Comparison of ENCODE assay signal across 15 mouse cellular contexts in the genomic region with DNA sequence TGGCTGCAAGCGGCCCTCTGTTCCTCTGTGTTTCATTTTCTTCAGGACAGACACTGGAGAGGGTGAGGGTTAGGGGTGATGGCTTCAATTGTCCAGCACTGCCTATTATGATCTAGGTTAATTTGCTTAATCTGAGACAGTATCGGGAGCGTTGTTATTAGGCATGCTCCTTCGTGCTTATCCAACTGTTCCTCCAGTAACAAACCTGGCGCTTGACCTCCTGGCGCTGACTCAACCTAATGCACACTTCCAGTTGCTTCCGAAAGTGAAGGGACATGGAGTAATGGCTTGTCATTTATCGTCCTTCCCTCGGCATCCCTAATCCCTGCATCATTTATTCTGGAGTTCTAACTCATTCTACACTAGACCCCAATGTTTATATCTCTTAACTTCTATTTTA. TPM values are rescaled to one million over a fixed set of nuclear protein-coding genes. Genes with fewer than 3 reads are reported as not detected.
"Had no signal": no experiment of that assay in that cellular context is flagged by ENCODE, and none has a peak within 500 bp of the region (broad histone marks: within the 10 kb centered on the region; RNA-seq: fewer than 3 reads in every experiment).

No protein-coding gene starts in this region.

- H3K9ac ChIP-seq: neural tube, embryonic 12.5 days; neural tube, embryonic 13.5 days; neural tube, embryonic 15.5 days; stomach, embryonic 15.5 days had no signal

- H3K4me3 ChIP-seq: neural tube, embryonic 12.5 days; neural tube, embryonic 13.5 days; neural tube, embryonic 15.5 days; stomach, embryonic 15.5 days had no signal

- H3K4me1 ChIP-seq: stomach, embryonic 15.5 days had no signal

- H3K9me3 ChIP-seq: neural tube, embryonic 12.5 days; neural tube, embryonic 13.5 days; neural tube, embryonic 15.5 days; stomach, embryonic 15.5 days had no signal

- H3K27me3 ChIP-seq: neural tube, embryonic 12.5 days; neural tube, embryonic 13.5 days; neural tube, embryonic 15.5 days; stomach, embryonic 15.5 days had no signal

- DNase-seq: right cerebral cortex, adult 18-20 months; right cerebral cortex, postnatal 14 days; right cerebral cortex, postnatal 25 days; right cerebral cortex, postnatal 4 days; spleen, adult 18-20 months; thymus, adult 18-20 months; thymus, adult 2 months; thymus, postnatal 25 days had no signal

- H3K27ac ChIP-seq: neural tube, embryonic 12.5 days; neural tube, embryonic 13.5 days; neural tube, embryonic 15.5 days; stomach, embryonic 15.5 days; stomach, postnatal 0 days had no signal

- H3K4me2 ChIP-seq: neural tube, embryonic 12.5 days; neural tube, embryonic 13.5 days; neural tube, embryonic 15.5 days; stomach, embryonic 15.5 days had no signal

- H3K36me3 ChIP-seq: neural tube, embryonic 12.5 days; neural tube, embryonic 13.5 days; neural tube, embryonic 15.5 days; stomach, embryonic 15.5 days had no signal

RNA-seq across cellular contexts. Expression of gene Cd2, which starts 46.9 kb away (rescaled TPM):
- polyA plus RNA-seq: neural tube, embryonic 11.5 days; neural tube, embryonic 12.5 days; neural tube, embryonic 15.5 days; stomach, embryonic 14.5 days; stomach, postnatal 0 days had no signal
